Mouse (Mus musculus) E14TG2a.4 (cell line): ENCODE data around the gene Plek.

Experiments
- CTCF ChIP-seq: conservative IDR thresholded peaks from 2 replicates; pipeline ENCODE4 v1.5.1; 2014; ENCODE audit warnings: low read length
- NANOG ChIP-seq: IDR thresholded peaks from 2 replicates; pipeline ENCODE4 v1.6.1; 2014; ENCODE audit warnings: borderline replicate concordance, low read length, mixed read lengths
- POU5F1 ChIP-seq: IDR thresholded peaks from 2 replicates; pipeline ENCODE4 v1.6.1; 2014; ENCODE audit warnings: low read length, borderline replicate concordance

- TF ChIP-seq CTCF, result no peak
- TF ChIP-seq NANOG, result no peak
- TF ChIP-seq POU5F1, result no peak
Measured at GRCm38 (mm10) chr11:16997465-16997864, 54.7 kb downstream of the Plek start.
